Mouse (Mus musculus) ES-E14 (cell line): ENCODE measurements around the gene Eef1a2.

Source experiments
- CHD2 ChIP-seq: IDR thresholded peaks from 2 replicates; pipeline ENCODE4 v1.6.1; 2014; ENCODE audit warnings: mild to moderate bottlenecking, low read depth, low read length, inconsistent platforms
- HCFC1 ChIP-seq: IDR thresholded peaks from 2 replicates; pipeline ENCODE4 v1.6.1; 2012; ENCODE audit warnings: low read length, inconsistent platforms, borderline replicate concordance; ENCODE audit not compliant: insufficient read depth
- MAFK ChIP-seq: IDR thresholded peaks from 2 replicates; pipeline ENCODE4 v1.6.1; 2014; ENCODE audit warnings: mild to moderate bottlenecking, low read depth, low read length, inconsistent platforms; ENCODE audit not compliant: insufficient read depth
- ZC3H11A ChIP-seq: IDR thresholded peaks from 2 replicates; pipeline ENCODE4 v1.6.1; 2012; ENCODE audit warnings: low read depth, mild to moderate bottlenecking, inconsistent platforms, low read length, borderline replicate concordance

DNA sequence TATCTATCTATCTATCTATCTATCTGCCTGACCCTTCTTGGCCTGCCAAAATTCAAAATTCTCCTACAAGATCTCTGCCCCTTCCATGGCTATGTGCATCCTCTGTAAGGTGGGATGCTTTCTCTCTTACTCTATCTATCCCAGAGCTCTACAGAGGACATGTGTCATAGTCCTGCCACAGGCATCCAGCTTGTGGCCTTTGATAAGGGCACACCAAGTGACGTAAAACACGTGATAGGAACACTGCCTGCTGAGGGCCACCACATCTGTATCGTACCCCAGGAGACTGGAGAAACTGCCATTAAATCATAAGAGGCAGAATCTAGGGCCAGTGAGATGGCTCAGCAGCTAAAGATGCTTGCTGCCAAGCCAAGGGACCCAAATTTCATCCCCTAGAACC lies 41.4 kb downstream of the Eef1a2 start:
- no peak for TF ChIP-seq MAFK
- no peak for TF ChIP-seq CHD2
- TF ChIP-seq HCFC1, result no peak
- TF ChIP-seq ZC3H11A, result no peak
